Mouse (Mus musculus): ENCODE results near the gene Elfn2.

DNA sequence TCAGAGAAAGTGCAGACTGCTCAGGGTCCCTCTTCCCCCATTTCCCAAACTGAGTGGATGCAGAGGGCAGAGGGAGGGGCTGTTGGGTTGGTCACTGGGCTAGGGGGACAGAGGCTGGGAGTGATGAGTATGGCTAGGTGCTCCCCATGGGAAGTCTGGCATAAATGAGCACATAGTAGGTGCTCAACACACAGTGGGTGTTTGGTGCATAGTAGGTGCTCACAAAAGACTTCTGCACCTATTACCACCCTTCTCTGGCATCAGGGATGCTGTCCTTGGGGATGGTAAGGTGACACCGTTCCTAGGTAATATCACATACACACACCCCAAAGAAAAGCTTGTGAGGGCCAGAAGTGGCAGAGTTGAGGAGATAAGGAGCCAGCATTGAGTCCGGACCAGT, 18.2 kb downstream of the Elfn2 start:
- TF ChIP-seq CTCF (conservative IDR thresholded peaks at IDR 0.05; ENCODE audit: low read length) = no peak
- TF ChIP-seq POU5F1 (IDR thresholded peaks at IDR 0.05; ENCODE audit: borderline replicate concordance, low read length) = no peak
- TF ChIP-seq NANOG (IDR thresholded peaks at IDR 0.05; ENCODE audit: borderline replicate concordance, low read length) = no peak
